Mouse (Mus musculus) layer of hippocampus, adult 2 months (tissue): ENCODE measurements at regions not wholly inside any gene's neighbourhood (a gene's known extent, or its start where the extent isn't known, plus 50 kb on each side); places are given as distances from the start of the nearest gene placed in this dataset.

ENCODE experiments used
- DNase-seq, 2 experiments: peaks; one replicate each; pipeline ENCODE4 v3.0.0; 2022; ENCODE audit warnings: low spot score in 2 of 2
- H3K27ac ChIP-seq: fragments of 200-600 bp; 2 replicates; pipeline ENCODE4 v1.8.1; 2022
- H3K4me3 ChIP-seq: fragments of 200-600 bp; 2 replicates; pipeline ENCODE4 v1.8.1; 2022; ENCODE audit warnings: mild to moderate bottlenecking
- CTCF ChIP-seq: fragments of 200-600 bp; conservative IDR thresholded peaks from 2 replicates; pipeline ENCODE4 v1.8.1; 2022; ENCODE audit warnings: antibody characterized with exemption, mild to moderate bottlenecking, moderate library complexity

GRCm38 (mm10) chr2:117399487-117399886 is 56.7 kb upstream of the Rasgrp1 start:
- no peak for TF ChIP-seq CTCF
- Histone ChIP-seq H3K4me3 (no peak overlapping the region), H3K27ac (no peak overlapping the region)
- DNase-seq, result no peak

- Histone ChIP-seq H3K27ac (no peak overlapping the region), H3K4me3 (no peak overlapping the region)
- no peak for TF ChIP-seq CTCF
- DNase-seq, result no peak
These were observed 60.8 kb upstream of the Rasgrp1 start for GRCm38 (mm10) chr2:117403425-117404175.

GRCm38 (mm10) chr2:117405453-117405852 is 62.7 kb upstream of the Rasgrp1 start:
- no peak for DNase-seq
- Histone ChIP-seq H3K4me3 (no peak overlapping the region), H3K27ac (no peak overlapping the region)
- TF ChIP-seq CTCF, result no peak

GRCm38 (mm10) chr2:117408241-117408640 is 65.4 kb upstream of the Rasgrp1 start:
- Histone ChIP-seq H3K27ac (no peak overlapping the region), H3K4me3 (no peak overlapping the region)
- TF ChIP-seq CTCF, result no peak
- DNase-seq, result no peak

- Histone ChIP-seq H3K27ac (no peak overlapping the region; the same call in 1 of the 2 replicates), H3K4me3 (no peak overlapping the region)
- peak; percentile 69 for TF ChIP-seq CTCF
- peak in 1 of 2 experiments; percentile 46 for DNase-seq
These were observed 69.3 kb upstream of the Rasgrp1 start for GRCm38 (mm10) chr2:117412045-117412606.

- TF ChIP-seq CTCF, result no peak
- no peak for DNase-seq
- Histone ChIP-seq H3K27ac (peak overlapping the region; percentile 46), H3K4me3 (no peak overlapping the region)
These were observed 74.6 kb upstream of the Rasgrp1 start for GRCm38 (mm10) chr2:117417229-117417970.

- no peak for DNase-seq
- no peak for TF ChIP-seq CTCF
- H3K27ac ChIP-seq, result no peak overlapping the region
- H3K4me3 ChIP-seq, result no peak overlapping the region
These were observed 75.4 kb upstream of the Rasgrp1 start for GRCm38 (mm10) chr2:117418121-117418615.

GRCm38 (mm10) chr2:117418711-117419110 is 75.9 kb upstream of the Rasgrp1 start:
- TF ChIP-seq CTCF, result no peak
- Histone ChIP-seq H3K27ac (no peak overlapping the region), H3K4me3 (no peak overlapping the region)
- DNase-seq, result no peak

- H3K4me3 ChIP-seq, result no peak overlapping the region
- TF ChIP-seq CTCF, result no peak
- no peak overlapping the region for H3K27ac ChIP-seq
- no peak for DNase-seq
These were observed 78.6 kb upstream of the Rasgrp1 start for GRCm38 (mm10) chr2:117421376-117421775.

GRCm38 (mm10) chr2:117422756-117423155 is 80.0 kb upstream of the Rasgrp1 start:
- H3K4me3 ChIP-seq, result no peak overlapping the region
- no peak for TF ChIP-seq CTCF
- DNase-seq, result no peak
- no peak overlapping the region for H3K27ac ChIP-seq

- Histone ChIP-seq H3K4me3 (no peak overlapping the region), H3K27ac (no peak overlapping the region)
- DNase-seq, result no peak
- no peak for TF ChIP-seq CTCF
These were observed 86.4 kb upstream of the Rasgrp1 start for GRCm38 (mm10) chr2:117429205-117429604.

GRCm38 (mm10) chr2:117432010-117432409 is 89.2 kb upstream of the Rasgrp1 start:
- peak overlapping the region; percentile 53; the same call in 1 of the 2 replicates for H3K27ac ChIP-seq
- H3K4me3 ChIP-seq, result no peak overlapping the region
- peak; percentile 77 to 82 for DNase-seq
- no peak for TF ChIP-seq CTCF

- H3K4me3 ChIP-seq, result no peak overlapping the region
- no peak for TF ChIP-seq CTCF
- peak overlapping the region; percentile 53; the same call in 1 of the 2 replicates for H3K27ac ChIP-seq
- DNase-seq, result no peak
These were observed 90.1 kb upstream of the Rasgrp1 start for GRCm38 (mm10) chr2:117432923-117433322.
